Mouse (Mus musculus) cerebellum, postnatal 10 days (tissue): ENCODE measurements around the gene Loxl4.

ENCODE experiments used
- DNase-seq, 2 experiments: peaks; one replicate each; pipeline ENCODE4 v3.0.0; 2021; ENCODE audit warnings: mixed read lengths in 2 of 2

The Loxl4 gene

GRCm38 (mm10) chr19:42608082-42608481 is 4.5 kb downstream of the Loxl4 start:
- no peak for DNase-seq

- DNase-seq: no peak
These were observed 10.0 kb downstream of the Loxl4 start for GRCm38 (mm10) chr19:42602576-42602975.

- DNase-seq: no peak
These were observed 10.6 kb downstream of the Loxl4 start for GRCm38 (mm10) chr19:42602041-42602440.

DNA sequence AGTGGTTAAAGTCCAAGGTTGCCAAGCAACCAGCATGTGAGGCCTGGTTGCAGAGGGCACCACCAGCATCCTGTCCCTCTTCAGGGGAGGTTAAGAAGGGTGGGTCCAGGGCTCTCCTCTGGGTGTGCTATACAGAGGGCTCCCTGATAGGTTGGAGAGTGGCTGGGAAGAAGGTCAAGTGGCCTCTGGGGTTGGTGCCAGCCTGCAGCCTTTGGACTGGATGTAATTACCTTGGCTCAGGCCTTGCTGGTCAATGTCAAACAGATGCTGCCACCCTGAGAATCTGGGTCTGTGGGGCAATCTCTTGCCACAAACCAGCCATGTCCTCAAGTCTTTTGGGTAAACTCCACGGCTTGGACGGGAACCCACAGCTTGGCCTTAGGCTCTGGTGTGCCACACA is 11.2 kb downstream of the Loxl4 start:
- peak; percentile 56 to 72 for DNase-seq

GRCm38 (mm10) chr19:42600591-42600990 is 12.0 kb downstream of the Loxl4 start:
- DNase-seq: no peak

- DNase-seq: no peak
These were observed 12.7 kb downstream of the Loxl4 start for GRCm38 (mm10) chr19:42599891-42600290.

DNA sequence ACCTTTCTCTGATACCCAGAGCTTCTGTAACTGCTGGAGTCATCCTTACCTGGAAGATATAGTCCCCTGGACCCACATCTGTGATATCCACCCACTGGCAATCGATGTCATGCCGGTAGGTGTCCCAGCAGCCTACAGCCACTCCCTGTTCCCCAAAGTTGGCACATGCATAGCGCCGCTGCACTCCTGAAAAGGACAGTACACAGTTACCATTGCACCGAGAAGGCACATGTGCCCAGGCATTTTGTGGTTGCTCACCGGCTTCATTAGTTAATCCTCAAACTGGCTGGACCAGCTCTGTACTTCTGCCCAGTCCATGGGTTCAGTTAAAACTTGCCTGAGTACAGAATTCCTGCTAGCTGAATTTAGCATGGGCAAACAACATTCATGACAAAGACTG is 14.7 kb downstream of the Loxl4 start:
- no peak for DNase-seq

- DNase-seq: no peak
These were observed 15.3 kb downstream of the Loxl4 start for GRCm38 (mm10) chr19:42597286-42597685.

DNA sequence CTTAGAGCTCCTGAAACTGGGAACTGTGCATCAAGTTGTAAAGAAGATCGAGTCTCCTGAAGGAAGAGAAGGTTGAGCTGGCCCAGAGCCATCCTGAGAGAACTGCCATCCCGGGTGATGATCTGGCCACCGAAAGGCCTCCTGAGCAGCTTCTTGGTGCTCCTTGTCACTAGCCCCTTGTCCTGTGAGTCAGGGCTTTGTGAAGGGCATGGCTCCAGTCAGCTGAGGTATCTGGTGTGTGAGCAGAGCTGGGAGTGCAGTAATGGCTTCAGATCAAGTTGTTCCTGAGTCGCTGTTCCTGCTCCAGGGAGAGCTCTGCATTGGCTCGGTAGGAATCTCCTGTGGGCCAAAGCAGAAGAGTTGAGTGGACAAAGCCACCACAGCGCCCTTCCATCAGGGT is 17.5 kb downstream of the Loxl4 start:
- DNase-seq: no peak

GRCm38 (mm10) chr19:42593456-42593855 is 19.2 kb downstream of the Loxl4 start:
- DNase-seq: no peak

DNA sequence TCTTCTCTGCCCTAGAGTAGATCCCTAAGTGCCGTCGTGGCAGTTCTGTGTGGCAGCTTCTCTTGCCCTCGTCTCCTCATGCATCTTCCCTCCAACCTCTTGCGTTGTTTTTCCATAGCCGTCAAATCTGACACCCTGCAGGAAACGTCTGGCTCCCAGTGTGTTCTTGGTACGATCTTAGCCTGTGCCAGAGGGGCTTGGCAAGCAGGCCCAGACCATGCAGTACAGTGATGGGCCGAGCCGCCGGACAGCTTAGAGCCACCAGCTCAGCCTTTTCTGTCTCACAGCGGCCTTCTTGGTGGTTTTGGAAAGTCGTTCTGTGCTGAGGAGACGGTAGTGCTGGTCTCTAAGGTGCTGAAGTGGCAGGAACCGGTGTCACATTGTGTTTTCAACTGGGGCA is 21.1 kb downstream of the Loxl4 start:
- peak; percentile 42 to 67 for DNase-seq

GRCm38 (mm10) chr19:42589246-42589645 is 23.4 kb downstream of the Loxl4 start:
- DNase-seq: peak; percentile 26 to 55

GRCm38 (mm10) chr19:42587704-42588103 is 24.9 kb downstream of the Loxl4 start:
- DNase-seq: no peak

- DNase-seq: no peak
These were observed 28.4 kb downstream of the Loxl4 start for GRCm38 (mm10) chr19:42584188-42584587.

DNA sequence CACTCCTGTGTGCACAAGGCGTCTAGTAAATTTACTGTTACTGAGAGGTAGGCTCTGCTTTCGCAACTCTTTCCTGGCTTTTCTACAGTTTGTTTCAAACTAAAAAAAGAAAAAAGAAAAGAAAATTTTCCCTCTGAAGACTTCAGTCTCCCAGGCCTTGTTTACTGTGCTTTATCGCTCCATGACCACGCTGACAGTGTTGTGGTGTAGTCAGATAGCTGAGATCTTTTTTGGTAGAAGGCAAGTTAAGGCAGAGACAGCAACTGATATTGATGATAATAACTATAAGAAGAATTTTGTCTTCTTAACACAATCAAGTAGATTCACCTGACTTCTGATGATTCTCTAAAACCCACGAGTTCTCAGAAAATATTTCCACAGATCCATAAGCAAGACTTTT is 28.9 kb downstream of the Loxl4 start:
- no peak for DNase-seq

DNA sequence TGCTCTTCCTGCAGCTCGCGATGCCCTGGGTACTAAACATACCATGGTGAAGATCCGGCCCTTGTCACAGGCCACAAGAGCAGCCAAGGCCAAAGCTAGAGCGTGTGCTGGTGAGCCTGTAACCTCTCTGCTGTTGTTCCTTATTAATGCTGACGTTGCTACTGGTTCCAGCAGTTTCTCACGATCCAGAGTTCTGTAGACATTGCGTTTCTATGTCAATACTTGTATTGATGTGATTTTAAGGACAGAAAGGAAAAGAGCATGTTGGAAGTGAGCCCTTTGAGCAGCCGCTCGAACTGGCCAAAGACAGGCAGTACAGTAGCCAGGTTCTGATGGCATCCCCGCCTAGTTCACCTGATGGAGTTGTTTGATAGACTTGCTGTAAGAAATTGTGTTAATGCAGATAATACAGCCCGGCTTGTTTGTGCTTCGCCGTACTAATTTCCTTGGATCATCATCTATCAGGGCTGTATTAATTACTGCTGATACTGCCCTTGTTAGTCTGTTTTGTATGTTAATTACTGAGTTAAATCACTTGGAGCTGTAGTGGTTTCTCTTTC is 29.7 kb downstream of the Loxl4 start:
- no peak for DNase-seq

GRCm38 (mm10) chr19:42580701-42581100 is 31.9 kb downstream of the Loxl4 start:
- no peak for DNase-seq

DNA sequence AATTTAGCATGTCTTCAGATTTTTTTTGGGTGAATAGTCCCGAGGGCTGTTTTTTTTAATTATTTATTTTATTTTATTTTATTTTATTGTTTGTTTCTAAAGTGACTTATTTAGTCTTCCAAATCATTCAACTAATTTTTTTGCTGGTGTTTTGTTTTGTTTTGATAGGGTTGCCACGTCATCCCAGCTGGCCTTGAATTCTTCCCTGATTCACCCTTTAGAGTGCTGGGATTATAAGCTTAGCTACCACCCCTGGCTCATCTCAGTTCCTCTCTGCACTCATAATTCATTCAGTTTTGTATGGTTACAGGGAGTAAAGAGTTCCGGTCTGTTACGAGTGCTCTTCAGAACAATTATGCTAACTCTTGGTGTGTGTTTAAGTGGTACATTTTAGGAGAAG is 34.0 kb downstream of the Loxl4 start:
- no peak for DNase-seq

DNA sequence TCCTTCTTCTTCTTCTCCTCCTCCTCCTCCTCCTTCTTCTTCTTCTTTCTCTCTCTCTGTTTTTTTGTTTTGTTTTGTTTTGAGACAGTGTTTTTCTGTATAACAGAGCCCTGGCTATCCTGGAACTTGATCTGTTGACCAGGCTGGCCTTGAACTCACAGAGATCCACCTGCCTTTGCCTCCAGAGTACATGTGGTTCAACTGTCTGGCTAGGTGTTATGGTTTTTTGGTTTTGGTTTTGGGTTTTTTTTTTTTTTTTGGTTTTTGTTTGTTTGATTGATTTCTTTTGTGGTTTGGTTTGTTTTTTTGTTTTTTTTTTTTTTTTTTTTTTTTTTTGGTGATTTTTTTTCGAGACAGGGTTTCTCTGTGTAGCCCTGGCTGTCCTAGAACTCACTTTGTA is 35.8 kb downstream of the Loxl4 start:
- no peak for DNase-seq

DNA sequence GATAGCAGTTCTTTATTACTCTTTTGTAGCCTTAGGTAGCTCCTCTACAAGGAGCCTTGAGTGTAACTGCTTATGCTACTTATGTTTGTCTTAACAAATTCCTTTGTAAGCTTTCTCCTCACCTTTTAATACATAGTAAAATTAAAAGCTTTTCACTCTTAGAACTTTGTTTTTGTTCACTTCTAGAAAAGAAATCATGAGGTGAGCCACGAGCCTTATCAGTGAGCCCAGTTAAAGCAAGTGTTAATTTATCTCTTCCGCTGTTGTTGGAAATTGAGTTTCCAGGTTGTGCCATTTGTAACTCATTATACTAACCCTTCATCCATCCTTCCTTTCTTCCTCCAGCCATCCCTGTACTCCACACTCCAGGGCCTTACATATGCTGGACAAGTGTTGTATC is 37.3 kb downstream of the Loxl4 start:
- DNase-seq: no peak

GRCm38 (mm10) chr19:42571291-42571690 is 41.3 kb downstream of the Loxl4 start:
- no peak for DNase-seq

DNA sequence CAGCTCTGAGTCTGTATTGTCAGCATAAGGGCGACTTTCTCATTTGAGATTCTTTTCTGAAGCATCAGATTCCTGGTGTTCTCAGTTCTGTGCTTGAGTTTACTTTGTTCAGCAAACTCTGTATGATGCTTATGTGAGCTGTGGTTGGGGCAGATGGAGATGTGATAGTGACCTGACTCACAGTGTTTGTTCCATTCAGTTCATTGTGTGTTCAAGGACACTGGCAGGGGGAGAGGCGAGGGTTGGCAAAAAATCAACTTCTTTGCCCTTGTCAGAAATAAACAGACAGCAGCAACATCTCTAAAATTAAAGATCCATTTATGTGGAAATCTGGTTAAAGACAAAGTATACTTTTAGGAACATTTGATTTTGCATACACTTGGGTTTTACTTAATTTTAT is 43.5 kb downstream of the Loxl4 start:
- no peak for DNase-seq

DNA sequence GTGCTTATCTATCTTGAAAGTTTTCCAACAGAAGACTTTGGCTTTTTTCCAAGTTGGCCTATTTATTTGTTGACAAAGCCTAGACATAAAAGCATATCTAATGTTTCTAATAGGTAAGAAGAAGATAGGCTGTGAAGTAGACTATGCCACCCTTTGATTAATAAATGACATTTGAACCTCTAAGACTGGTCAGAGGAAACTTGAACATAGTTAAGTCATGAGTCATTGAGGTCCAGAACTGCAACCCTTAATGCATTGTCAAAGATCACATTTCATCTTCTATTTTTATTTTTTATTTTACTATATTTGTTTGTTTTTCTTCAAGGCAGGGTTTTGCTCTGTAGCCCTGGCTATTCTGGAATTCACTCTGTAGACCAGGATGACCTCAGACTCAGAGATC is 45.6 kb downstream of the Loxl4 start:
- peak in 1 of 2 experiments; percentile 12 for DNase-seq

GRCm38 (mm10) chr19:42566283-42567019 is 46.2 kb downstream of the Loxl4 start:
- DNase-seq: peak in 1 of 2 experiments; percentile 12

- DNase-seq: no peak
These were observed 48.8 kb downstream of the Loxl4 start for GRCm38 (mm10) chr19:42563726-42564270.
